Mouse (Mus musculus) stomach, postnatal 0 days (tissue): ENCODE data around the gene Mrpl24.

Source experiments
- CTCF ChIP-seq: IDR thresholded peaks from 2 replicates; pipeline ENCODE4 v1.5.1; 2016; ENCODE audit warnings: antibody characterized with exemption, low read depth, mild to moderate bottlenecking, moderate library complexity
- EP300 ChIP-seq: optimal IDR thresholded peaks from 2 replicates; pipeline ENCODE3; 2016; ENCODE audit warnings: antibody characterized with exemption

DNA sequence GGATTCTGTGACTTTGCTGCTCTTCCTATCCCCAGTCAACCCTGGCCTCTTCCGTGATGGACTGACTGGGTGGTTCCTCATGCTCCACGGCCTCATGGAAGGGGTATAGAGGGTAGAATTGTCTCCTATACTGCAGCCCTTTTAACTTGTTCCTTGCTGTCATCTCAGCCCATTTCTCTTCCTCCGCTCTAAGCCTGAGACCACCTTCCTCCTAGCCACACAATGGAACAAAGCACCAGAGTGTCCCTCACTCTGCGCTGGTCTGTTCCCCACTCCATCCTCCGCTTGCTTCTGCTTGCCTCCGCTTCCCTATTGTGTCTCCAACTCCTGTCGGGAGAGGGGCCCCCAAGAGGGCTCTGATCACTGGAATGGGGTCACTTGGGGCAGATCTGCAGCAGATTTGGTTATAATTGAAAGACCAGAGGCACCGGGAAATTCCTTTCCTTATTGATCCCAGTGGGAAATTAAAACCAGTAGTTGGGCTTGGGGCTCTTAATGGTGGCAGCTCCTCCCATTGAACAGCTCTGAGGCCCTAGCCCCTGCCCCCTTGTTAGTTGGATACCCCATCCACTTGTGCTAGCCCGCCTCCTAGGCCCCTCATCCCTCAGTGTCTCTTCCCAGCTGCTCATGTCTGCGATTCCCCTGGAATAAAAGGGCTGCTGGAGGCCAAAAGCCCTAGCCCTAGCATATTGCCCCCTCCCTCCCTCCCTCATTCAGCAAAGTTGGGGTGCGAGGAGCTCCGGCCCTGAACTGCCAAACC is 26.7 kb downstream of the Mrpl24 start:
- TF ChIP-seq CTCF (no peak), EP300 (no peak)
